8 mouse cellular contexts compared by ENCODE assay signal in genomic region chr1:89931120-89931519, GRCm38 (mm10). TPM values are rescaled to one million over a fixed set of nuclear protein-coding genes. Genes with fewer than 3 reads are reported as not detected.
DNase-seq lines count a peak whose midpoint lies in the region; ATAC-seq and TF ChIP-seq lines count a peak whose summit lies in the region.

TSS of gene Gbx2 (minus strand) at chr1:89931179.

- no peaks in the 10 kb centered on the region; the same call in 1 of the 2 replicates for H3K9me3 ChIP-seq in limb, embryonic 11.5 days (ENCODE audit: control insufficient read depth, low read length)
- H3K9me3 ChIP-seq in midbrain, embryonic 13.5 days, result no peaks in the 10 kb centered on the region

- no peak for TF ChIP-seq POLR2A in cerebellum, adult 2 months (IDR thresholded peaks at IDR 0.05; ENCODE audit: borderline replicate concordance, insufficient read depth, low read length)

- no peak within 1 kb of the TSS for H3K27ac ChIP-seq in limb, embryonic 11.5 days (replicated peaks; ENCODE audit: low read depth, low read length)
- H3K27ac ChIP-seq in midbrain, embryonic 13.5 days, result peak within 1 kb of the TSS; percentile 68
- no peak within 1 kb of the TSS for H3K27ac ChIP-seq in cerebellum, adult 2 months (ENCODE audit: insufficient read depth, low read length)

- peak; percentile 57 to 68 for ATAC-seq in hematopoietic stem cell, adult 5-6 weeks (replicated peaks in 1 of 2; ENCODE audit: insufficient read depth in 1 of 2, low FRiP score in 2 of 2, low TSS enrichment in 1 of 2, low read depth in 1 of 2, poor library complexity in 2 of 2, severe bottlenecking in 2 of 2)
- ATAC-seq in limb, embryonic 11.5 days (ENCODE audit: insufficient number of reproducible peaks, low FRiP score, low TSS enrichment, low read depth), result peak; percentile 71
- ATAC-seq in midbrain, embryonic 13.5 days, result peak; percentile 75

- H3K36me3 ChIP-seq in limb, embryonic 11.5 days (ENCODE audit: control insufficient read depth, insufficient read depth, low read length), result no peaks in the 10 kb centered on the region
- H3K36me3 ChIP-seq in midbrain, embryonic 13.5 days, result no peaks in the 10 kb centered on the region

- peak within 1 kb of the TSS; percentile 88 for H3K4me2 ChIP-seq in limb, embryonic 11.5 days (ENCODE audit: low read depth, severe bottlenecking)
- peak within 1 kb of the TSS; percentile 60 for H3K4me2 ChIP-seq in midbrain, embryonic 13.5 days (replicated peaks)

- WGBS in limb, embryonic 11.5 days, result under 1% methylated on average over 33 of the region's 33 CpGs
- 1% methylated on average over 33 of the region's 33 CpGs for WGBS in midbrain, embryonic 13.5 days
- WGBS in cerebellum, adult 2 months, result 2% methylated on average over 33 of the region's 33 CpGs

- DNase-seq in cerebellum, postnatal 10 days, result peak; percentile 65 to 76
- no peak for DNase-seq in cerebellum, postnatal 36 days
- DNase-seq in embryo, embryonic 10 days (ENCODE audit: low spot score), result peak; percentile 94
- DNase-seq in limb, embryonic 11.5 days (ENCODE audit: low spot score), result peak; percentile 91
- no peak for DNase-seq in spleen, postnatal 36 days (ENCODE audit: low spot score in 2 of 2)
- no peak for DNase-seq in cerebellum, adult 2 months

- H3K9ac ChIP-seq in limb, embryonic 11.5 days (ENCODE audit: low read length), result peak within 1 kb of the TSS; percentile 47
- peak within 1 kb of the TSS; percentile 60 for H3K9ac ChIP-seq in midbrain, embryonic 13.5 days (replicated peaks)

- no peak for TF ChIP-seq CTCF in cerebellum, adult 2 months (IDR thresholded peaks at IDR 0.05; ENCODE audit: borderline replicate concordance, insufficient read depth, low read depth, low read length)

- peaks cover 94% of the 10 kb centered on the region for H3K27me3 ChIP-seq in limb, embryonic 11.5 days (ENCODE audit: control insufficient read depth, insufficient read depth, low read length)
- H3K27me3 ChIP-seq in midbrain, embryonic 13.5 days, result peaks cover 100% of the 10 kb centered on the region
- peaks cover 8% of the 10 kb centered on the region; the same call in 1 of the 2 replicates for H3K27me3 ChIP-seq in cerebellum, adult 2 months (ENCODE audit: control insufficient read depth, insufficient read depth, low read length)

- peaks cover 38% of the 10 kb centered on the region for H3K4me1 ChIP-seq in limb, embryonic 11.5 days (ENCODE audit: control insufficient read depth, insufficient read depth, low read length)
- H3K4me1 ChIP-seq in midbrain, embryonic 13.5 days (replicated peaks), result peaks cover 81% of the 10 kb centered on the region
- no peaks in the 10 kb centered on the region; the same call in 1 of the 2 replicates for H3K4me1 ChIP-seq in cerebellum, adult 2 months (ENCODE audit: control insufficient read depth, insufficient read depth, low read length)

- H3K4me3 ChIP-seq in limb, embryonic 11.5 days (ENCODE audit: low read depth, low read length), result peak within 1 kb of the TSS; percentile 50
- H3K4me3 ChIP-seq in midbrain, embryonic 13.5 days (replicated peaks), result peak within 1 kb of the TSS; percentile 44
- no peak within 1 kb of the TSS for H3K4me3 ChIP-seq in cerebellum, adult 2 months (replicated peaks; ENCODE audit: insufficient read depth, low read depth, low read length)

RNA-seq across cellular contexts. Expression of gene Gbx2, which starts in this region (rescaled TPM):
- total RNA-seq in hematopoietic stem cell, adult 5-6 weeks (2017), result 4.9 and 6.4 TPM in 2 replicates
- 1.3 and 1.6 TPM in 2 replicates for polyA plus RNA-seq in limb, embryonic 11.5 days (2014; fragmentation: Nextera tagmentation; extraction: Ambion mirVana)
- polyA plus RNA-seq in midbrain, embryonic 13.5 days (2015; fragmentation: Nextera tagmentation; extraction: Ambion mirVana), result 33.3 and 72.3 TPM in 2 replicates
- polyA plus RNA-seq in cerebellum, adult 2 months (2012; rRNA removed), result 1.7 and 2.1 TPM in 2 replicates

Comparison
In these comparisons a context has a peak if more than half of its experiments do, and no peak if none do; other contexts are left out.
1. RNA of gene Gbx2 (polyA plus RNA-seq): 33.3 to 72.3 TPM in midbrain, embryonic 13.5 days; 1.7 to 2.1 TPM in cerebellum, adult 2 months and 1.3 to 1.6 TPM in limb, embryonic 11.5 days; every median in the first group is over 10 times any median in the second.
2. DNase-seq: peak in cerebellum, postnatal 10 days (2 of 2), embryo, embryonic 10 days (single experiment) and limb, embryonic 11.5 days (single experiment); none in cerebellum, postnatal 36 days (0 of 2), spleen, postnatal 36 days (0 of 2) and cerebellum, adult 2 months (0 of 2).
3. Peak in every context shown above with its lines, with median percentiles within 50 percentile points of each other: ATAC-seq.